Mouse (Mus musculus) CD4-positive, CD25-positive, alpha-beta regulatory T cell, adult 2 months (primary cell): ENCODE measurements around the gene Mcee.

ENCODE experiments used
- DNase-seq: peaks from one replicate; pipeline ENCODE4 v3.0.0-alpha.2; 2012; ENCODE audit warnings: low read depth, low spot score

Mcee gene

DNA sequence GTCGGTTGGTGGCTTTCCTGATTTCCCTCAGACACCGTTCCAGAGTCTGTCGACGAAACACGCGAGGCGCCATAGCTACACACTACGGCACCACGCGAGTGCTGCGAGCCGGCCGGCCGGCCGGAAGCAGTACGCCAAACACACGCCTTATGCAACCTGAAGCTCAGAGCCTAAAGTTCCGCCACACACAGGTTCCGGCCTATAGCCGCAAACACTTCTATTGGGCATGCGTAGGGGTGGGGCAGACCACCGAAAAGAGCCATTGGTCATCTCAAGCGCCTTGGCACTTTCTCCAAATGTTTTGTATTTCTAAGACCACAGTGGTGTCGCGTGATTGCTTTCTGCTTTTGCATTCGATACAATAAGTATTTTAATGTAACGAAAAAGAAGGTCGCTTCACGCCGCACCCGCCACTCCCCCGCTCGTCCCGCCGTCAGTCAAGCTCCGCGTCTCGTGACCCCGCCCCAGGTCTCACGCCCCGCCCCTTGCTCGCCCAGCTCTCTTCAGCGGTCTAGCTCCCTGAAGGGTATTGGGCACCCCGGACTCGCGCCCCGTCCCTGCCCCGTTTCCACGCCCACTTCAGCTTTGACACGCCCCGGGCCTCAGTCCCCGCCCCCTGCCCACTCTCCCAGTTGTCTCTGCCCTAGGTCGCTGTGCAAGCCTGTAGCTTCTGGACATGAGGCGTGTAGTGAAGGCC is at the start of gene Mcee, which contains the start of gene Mphosph10:
TSS of gene Mcee (plus strand) at position 486 of the 697 bp plus-strand sequence.
TSS of gene Mphosph10 (minus strand) at position 147 of the 697 bp plus-strand sequence.
- peak; percentile 98 for DNase-seq

DNA sequence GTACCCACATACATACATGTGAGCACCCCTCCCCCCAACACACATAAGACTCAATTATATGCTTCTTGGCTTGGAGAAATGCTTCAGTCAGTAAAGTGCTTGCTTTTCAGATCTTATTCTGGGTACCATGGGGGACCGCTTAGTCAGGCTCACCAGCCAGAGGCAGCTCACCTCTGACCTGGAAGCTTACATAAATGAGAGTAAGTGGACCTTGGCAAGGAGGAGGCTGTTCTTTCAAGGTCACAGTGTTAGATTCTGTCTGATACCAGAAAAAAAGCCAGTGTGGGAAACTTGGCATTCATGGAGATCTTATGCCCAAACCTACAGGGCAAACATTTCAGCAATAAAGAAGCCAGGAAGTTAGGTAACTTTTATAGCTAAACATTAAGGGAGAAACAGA is 44.6 kb upstream of the Mcee start:
- DNase-seq = no peak

DNA sequence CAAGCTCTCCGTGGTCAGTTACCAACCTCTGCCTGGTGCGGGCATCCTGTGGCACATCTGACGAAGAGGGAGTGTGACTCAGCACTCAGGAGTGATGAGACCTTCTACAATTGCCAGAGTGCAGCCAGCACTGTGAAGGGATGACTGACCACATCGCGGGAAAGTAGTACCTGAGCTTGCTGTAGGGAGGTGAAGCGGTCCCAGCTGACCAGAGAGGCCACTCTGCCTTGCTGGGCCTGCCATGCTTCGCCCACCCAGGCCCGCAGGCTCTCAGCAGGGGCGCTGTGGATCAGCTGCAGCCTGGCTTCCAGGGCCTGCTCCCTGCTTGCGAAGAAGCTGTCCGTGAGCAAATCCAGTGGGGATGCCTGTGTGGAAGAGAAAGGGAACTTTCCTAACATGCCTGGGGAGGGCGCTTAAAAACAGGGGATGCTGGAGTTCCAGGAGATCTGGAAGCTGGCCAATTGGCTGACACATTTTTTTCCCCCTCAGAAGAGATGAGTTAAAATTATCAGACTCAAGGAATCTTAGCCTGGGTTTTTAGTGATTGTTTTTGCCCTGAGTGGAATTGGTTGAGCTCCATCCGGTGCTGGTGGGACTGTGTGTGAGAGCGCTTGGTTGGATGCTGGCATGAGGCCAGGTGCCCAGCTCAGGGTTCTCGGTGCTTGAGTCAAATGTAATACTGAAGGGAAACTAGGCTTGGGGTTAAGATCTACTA is 43.1 kb upstream of the Mcee start:
- DNase-seq = no peak

- DNase-seq = no peak
These were observed 41.3 kb upstream of the Mcee start for GRCm38 (mm10) chr7:64351087-64351486.

DNA sequence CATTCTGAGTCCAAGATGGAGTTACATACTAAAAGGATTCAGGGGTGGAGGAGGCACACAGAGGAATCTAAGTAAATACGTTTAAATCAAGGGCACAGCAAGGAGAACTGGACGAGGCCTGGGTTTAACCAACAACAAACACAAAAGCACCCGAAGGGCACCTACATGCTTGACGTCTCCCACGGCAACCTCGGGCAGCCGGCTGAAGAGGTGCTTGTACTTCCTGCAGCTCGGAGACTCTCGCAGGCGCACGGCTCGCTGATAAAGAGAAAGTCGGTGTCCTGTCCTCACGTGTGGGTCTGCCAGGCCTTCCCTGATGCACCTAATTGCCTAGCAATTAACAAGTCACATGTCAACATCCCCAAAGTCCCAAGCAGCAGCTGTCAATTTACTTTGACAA is 38.2 kb upstream of the Mcee start:
- DNase-seq = no peak

DNA sequence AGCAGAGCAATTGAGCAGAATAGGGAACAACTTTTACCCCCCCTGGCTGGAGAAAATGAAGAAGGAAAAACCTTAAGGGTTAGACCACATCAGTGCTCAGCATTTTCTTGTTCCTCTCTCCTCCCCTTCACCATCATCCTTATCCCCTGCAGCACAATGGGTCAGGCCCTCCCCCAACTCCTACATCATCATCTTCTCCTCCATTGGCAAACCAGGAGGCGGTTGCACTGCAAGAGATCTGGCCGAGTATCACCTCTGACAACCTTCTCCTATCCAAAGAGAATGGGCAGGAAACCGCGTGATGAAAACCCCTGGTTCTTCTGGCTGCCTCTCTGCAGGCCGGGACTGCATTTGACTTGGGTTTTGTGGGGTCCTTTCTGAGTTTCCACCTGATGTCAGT is 35.7 kb upstream of the Mcee start:
- DNase-seq = no peak

DNA sequence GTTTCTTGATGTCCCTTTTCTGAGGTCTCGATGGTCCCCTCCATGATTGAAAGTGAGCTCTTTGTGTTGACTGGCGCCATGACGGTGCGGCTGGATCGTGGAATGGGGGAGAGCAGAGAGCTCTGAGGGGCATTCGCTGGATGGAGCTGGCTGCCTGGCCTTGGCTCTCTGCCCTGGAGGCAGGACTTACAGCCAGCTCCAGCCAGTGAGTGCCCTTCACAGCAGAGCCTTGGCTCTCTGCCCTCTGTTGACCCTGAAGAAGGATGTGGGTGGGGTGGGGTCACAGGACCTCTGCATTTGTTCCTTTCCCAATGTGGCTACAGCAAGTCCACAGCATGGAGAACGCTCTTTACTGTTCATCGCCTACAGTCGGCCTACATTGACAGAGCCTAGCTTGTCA is 35.0 kb upstream of the Mcee start:
- DNase-seq = no peak

DNA sequence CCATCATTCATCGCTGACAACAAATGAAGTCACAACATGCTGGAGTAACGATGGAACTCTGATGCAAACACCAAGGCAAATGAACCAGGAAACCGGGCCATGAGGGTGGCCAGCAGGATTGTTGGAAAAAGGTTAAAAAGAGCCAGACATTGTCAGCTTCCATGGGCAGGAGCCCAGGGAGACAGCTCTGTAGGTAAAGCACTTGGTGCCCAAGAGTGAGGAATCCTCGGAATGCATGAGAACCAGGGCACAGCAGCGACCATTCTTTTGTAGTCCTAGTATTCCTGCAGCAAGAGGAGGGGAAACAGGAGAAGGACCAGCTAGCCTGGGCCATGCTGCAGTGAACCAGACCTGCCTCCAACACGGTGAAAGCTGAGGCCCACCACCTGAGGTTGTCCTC is 33.7 kb upstream of the Mcee start:
- no peak for DNase-seq

- DNase-seq = no peak
These were observed 32.3 kb upstream of the Mcee start for GRCm38 (mm10) chr7:64359943-64360585.

- DNase-seq = no peak
These were observed 31.8 kb upstream of the Mcee start for GRCm38 (mm10) chr7:64360586-64360945.

DNA sequence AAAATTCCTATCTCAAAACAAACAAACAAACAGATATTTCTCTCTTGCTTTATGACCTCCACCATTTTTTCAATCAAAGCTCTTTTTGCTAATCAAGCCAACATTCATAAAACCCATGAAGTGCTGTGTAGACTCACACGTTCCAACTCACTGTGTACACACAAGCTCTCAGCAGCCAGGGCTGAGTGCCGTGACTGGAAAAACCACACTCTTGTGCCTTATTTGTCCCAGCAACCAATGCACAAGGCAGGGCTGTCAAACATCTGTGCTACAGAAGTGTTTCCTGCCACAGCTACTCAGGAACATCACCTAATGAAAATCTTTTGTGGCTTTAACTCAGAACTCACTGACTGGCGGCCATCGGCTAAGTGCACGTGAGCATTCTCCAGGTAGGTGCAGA is 26.5 kb upstream of the Mcee start:
- no peak for DNase-seq

DNA sequence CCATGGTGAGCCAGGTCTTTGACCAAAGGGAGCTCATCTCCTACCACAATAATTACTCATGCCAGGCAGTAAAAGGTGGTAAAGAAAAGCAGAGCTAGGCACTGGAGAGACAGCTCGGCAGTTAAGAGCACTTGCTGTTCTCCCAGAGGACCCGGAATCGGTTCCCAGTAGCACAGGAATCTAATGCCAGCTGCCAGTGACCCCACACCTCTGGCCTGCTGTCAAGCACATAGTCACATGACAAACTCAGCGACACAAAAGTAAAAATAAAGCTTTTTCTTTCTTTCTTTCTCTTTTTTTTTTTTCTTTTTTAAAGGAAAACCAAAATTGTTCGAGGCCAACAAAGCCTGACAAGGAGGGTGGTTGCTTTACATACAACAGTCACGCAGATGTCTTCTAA is 22.6 kb upstream of the Mcee start:
- no peak for DNase-seq

DNA sequence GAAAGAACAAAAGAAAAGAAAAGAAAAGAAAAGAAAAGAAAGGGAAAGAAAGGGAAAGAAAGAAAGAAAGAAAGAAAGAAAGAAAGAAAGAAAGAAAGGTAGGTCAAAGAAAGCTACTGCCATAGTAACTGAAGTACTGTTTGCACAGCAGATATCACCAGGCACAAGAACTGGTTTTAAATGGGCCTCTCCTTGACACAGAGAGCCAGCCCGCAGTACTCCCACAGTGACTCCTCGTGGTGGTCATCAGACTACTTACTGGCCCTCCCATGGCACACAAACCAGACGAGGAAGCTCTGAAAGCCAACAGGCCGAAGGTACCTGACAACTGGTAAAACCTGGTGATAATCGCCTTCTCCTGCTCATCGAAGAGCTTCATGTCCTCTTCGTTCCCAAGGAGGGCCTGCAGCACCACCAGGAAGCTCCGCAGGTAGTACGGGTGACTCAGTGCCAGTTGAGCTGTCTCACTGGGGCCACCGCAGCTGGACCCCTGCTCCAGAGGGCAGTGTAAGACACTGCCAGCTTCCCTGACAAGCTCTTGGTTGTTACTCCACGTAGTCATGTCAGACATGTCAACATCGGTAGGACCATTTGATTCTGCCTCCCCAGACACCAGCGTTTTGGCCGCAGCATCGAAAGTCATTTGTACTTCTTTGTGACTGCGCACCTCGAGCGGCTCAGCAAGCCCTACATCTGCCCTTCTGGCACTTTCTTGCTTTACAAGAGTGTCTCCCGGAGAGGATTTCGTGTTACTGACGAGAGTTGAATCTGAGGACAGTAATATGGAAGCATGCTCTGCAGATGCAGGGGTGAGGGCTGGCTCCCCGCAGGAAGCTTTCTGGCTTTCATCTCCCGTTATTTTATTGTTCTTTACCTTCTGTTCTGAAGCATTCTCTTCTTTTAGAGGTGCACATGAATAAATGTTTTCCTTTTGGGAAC is 20.2 kb upstream of the Mcee start:
- no peak for DNase-seq

GRCm38 (mm10) chr7:64373147-64373829 is 19.1 kb upstream of the Mcee start:
- peak; percentile 62 for DNase-seq

GRCm38 (mm10) chr7:64373830-64374562 is 18.4 kb upstream of the Mcee start, which contains the start of gene Fan1:
Gene Fan1 (minus strand): TSS chr7:64374095.
- DNase-seq = peak; percentile 92

- DNase-seq = peak; percentile 24
These were observed 928 bp upstream of the Mcee start for GRCm38 (mm10) chr7:64391479-64391878.

- no peak for DNase-seq
These were observed 378 bp downstream of the Mcee start for GRCm38 (mm10) chr7:64392819-64393151.

GRCm38 (mm10) chr7:64400725-64401124 is 8.3 kb downstream of the Mcee start:
- no peak for DNase-seq

- DNase-seq = no peak
These were observed 10.0 kb downstream of the Mcee start for GRCm38 (mm10) chr7:64402452-64402851.

- no peak for DNase-seq
These were observed 11.6 kb downstream of the Mcee start for GRCm38 (mm10) chr7:64403989-64404388.
